Mouse (Mus musculus) G1E (cell line): ENCODE measurements around the gene Hist2h3b. TPM values are rescaled to one million over a fixed set of nuclear protein-coding genes. Genes with fewer than 3 reads are reported as not detected.
"Not testable (repeated sequence)": the region's sequence is repeated elsewhere in the genome, so short reads cannot be mapped to it uniquely, and the experiment has no call there.

Experiments
- ATAC-seq: 2 replicates; pipeline ENCODE4 v1.8.0; 2016; ENCODE audit warnings: mild to moderate bottlenecking; ENCODE audit not compliant: insufficient number of reproducible peaks, poor library complexity, low FRiP score, severe bottlenecking; ENCODE audit errors: extremely low read depth
- DNase-seq: peaks from one replicate; pipeline ENCODE4 v3.0.0; 2012; ENCODE audit warnings: low spot score
- H3K27me3 ChIP-seq: 2 replicates; pipeline ENCODE4 v1.6.1; 2012; ENCODE audit warnings: mild to moderate bottlenecking, low read length, inconsistent platforms; ENCODE audit not compliant: insufficient read depth
- H3K36me3 ChIP-seq: replicated peaks from 2 replicates; pipeline ENCODE3; 2012; ENCODE audit warnings: mild to moderate bottlenecking, inconsistent platforms
- H3K4me1 ChIP-seq: 2 replicates; pipeline ENCODE4 v1.6.1; 2012; ENCODE audit warnings: low read depth, low read length, inconsistent platforms, mixed read lengths; ENCODE audit not compliant: insufficient read depth
- H3K4me3 ChIP-seq: 2 replicates; pipeline ENCODE4 v1.5.1; 2012; ENCODE audit warnings: low read depth, mild to moderate bottlenecking, inconsistent platforms, low read length, moderate library complexity, mixed read lengths
- H3K9me3 ChIP-seq: replicated peaks from 2 replicates; pipeline ENCODE4 v1.6.1; 2012; ENCODE audit warnings: inconsistent platforms
- CTCF ChIP-seq: IDR thresholded peaks from 2 replicates; pipeline ENCODE4 v1.5.1; 2012; ENCODE audit warnings: low read depth, low read length, inconsistent platforms, mixed read lengths
- GATA1 ChIP-seq: IDR thresholded peaks from 2 replicates; pipeline ENCODE4 v1.6.1; 2012; ENCODE audit warnings: borderline replicate concordance, low read length, inconsistent platforms, mixed read lengths
- GATA2 ChIP-seq: IDR thresholded peaks from 2 replicates; pipeline ENCODE4 v1.6.1; 2012; ENCODE audit warnings: low read depth, low read length, inconsistent platforms, borderline replicate concordance
- POLR2AphosphoS5 ChIP-seq: IDR thresholded peaks from 2 replicates; pipeline ENCODE4 v1.6.1; 2012; ENCODE audit warnings: low read depth, low read length, inconsistent platforms; ENCODE audit not compliant: insufficient replicate concordance
- TAL1 ChIP-seq: conservative IDR thresholded peaks from 2 replicates; pipeline ENCODE4 v1.6.1; 2012; ENCODE audit warnings: low read depth, low read length, inconsistent platforms, mixed read lengths
- polyA plus RNA-seq: library from polyadenylated mRNA; stranded (reverse); fragments of >175 nt; gene quantifications from 2 replicates; pipeline ENCODE4 v1.2.3, GENCODE M21; 2012
- total RNA-seq, 2 experiments: library from RNA; stranded (forward) in 1 of 2; stranded (reverse) in 1 of 2; fragments of 200-1000 nt in 1 of 2; fragments of >200 nt in 1 of 2; fragmentation: Nextera tagmentation in 1 of 2; gene quantifications; 2 replicates each; pipeline ENCODE4 v1.2.3; 2014 to 2017

The Hist2h3b gene
- total RNA-seq (2014; fragmentation: Nextera tagmentation) (2,573 and 2,582 TPM in 2 replicates), total RNA-seq (2017) (465 and 1,341 TPM in 2 replicates), polyA plus RNA-seq (16.2 and 95.7 TPM in 2 replicates)

- TF ChIP-seq GATA1 (no peak), GATA2 (no peak), POLR2AphosphoS5 (no peak; the same call in 1 of the 2 replicates), CTCF (no peak), TAL1 (no peak)
- Histone ChIP-seq H3K36me3 (no peaks in the 10 kb centered on the region), H3K9me3 (no peaks in the 10 kb centered on the region), H3K4me1 (peaks cover 33% of the 10 kb centered on the region), H3K27me3 (no peaks in the 10 kb centered on the region), H3K4me3 (peak within 1 kb of the TSS; percentile 72)
- ATAC-seq (peak; percentile 41), DNase-seq (peak; percentile 58)
Observed at GRCm38 (mm10) chr3:96268051-96268775, at the start of gene Hist2h3b. TSS of gene Hist2h3b (plus strand) at chr3:96268654.

- H3K27me3 ChIP-seq: peaks cover 6% of the 10 kb centered on the region
- ATAC-seq: no peak
- peak overlapping the region; percentile 76 for H3K4me3 ChIP-seq
- peaks cover 3% of the 10 kb centered on the region for H3K36me3 ChIP-seq
- peak; percentile 34 for DNase-seq
- H3K4me1 ChIP-seq: peaks cover 13% of the 10 kb centered on the region
- no peak for TF ChIP-seq GATA1
- no peak for TF ChIP-seq GATA2
- no peak for TF ChIP-seq CTCF
- no peak for TF ChIP-seq TAL1
- TF ChIP-seq POLR2AphosphoS5: no peak
- peaks cover 16% of the 10 kb centered on the region for H3K9me3 ChIP-seq
Observed at GRCm38 (mm10) chr3:96219191-96219641, 49.2 kb upstream of the Hist2h3b start.

DNA sequence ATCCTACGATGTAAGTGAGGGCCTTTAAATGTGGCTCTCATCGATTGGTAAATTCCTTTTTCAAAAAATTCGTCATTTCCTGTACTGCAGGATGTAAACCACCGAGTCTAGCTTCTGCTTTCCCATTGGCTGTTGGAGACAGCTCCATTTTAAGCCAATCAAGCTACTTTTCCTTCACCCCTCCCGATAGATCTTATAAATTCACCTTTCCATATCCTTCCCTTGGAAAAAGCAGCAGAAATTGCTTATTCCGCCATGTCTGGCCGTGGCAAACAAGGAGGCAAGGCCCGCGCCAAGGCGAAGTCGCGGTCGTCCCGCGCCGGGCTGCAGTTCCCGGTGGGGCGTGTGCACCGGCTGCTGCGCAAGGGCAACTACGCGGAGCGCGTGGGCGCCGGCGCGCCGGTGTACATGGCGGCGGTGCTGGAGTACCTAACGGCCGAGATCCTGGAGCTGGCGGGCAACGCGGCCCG, 48.8 kb upstream of the Hist2h3b start, which contains the start of the genes Bola1 and Hist2h2ab:
Gene Bola1, minus strand, starts transcription at position 49 of the 470 bp plus-strand sequence.
Gene Hist2h2ab, plus strand, starts transcription at position 205 of the 470 bp plus-strand sequence.
- H3K27me3 ChIP-seq: peaks cover 5% of the 10 kb centered on the region; the same call in 1 of the 2 replicates
- ATAC-seq (peak; percentile 83), DNase-seq (peak; percentile 83)
- peaks cover 3% of the 10 kb centered on the region for H3K36me3 ChIP-seq
- no peak for TF ChIP-seq GATA2
- TF ChIP-seq GATA1: no peak
- peak; percentile 90 for TF ChIP-seq POLR2AphosphoS5
- no peak for TF ChIP-seq CTCF
- H3K4me3 ChIP-seq: peak within 1 kb of the TSS; percentile 76
- H3K4me1 ChIP-seq: peaks cover 13% of the 10 kb centered on the region
- peaks cover 16% of the 10 kb centered on the region for H3K9me3 ChIP-seq

DNA sequence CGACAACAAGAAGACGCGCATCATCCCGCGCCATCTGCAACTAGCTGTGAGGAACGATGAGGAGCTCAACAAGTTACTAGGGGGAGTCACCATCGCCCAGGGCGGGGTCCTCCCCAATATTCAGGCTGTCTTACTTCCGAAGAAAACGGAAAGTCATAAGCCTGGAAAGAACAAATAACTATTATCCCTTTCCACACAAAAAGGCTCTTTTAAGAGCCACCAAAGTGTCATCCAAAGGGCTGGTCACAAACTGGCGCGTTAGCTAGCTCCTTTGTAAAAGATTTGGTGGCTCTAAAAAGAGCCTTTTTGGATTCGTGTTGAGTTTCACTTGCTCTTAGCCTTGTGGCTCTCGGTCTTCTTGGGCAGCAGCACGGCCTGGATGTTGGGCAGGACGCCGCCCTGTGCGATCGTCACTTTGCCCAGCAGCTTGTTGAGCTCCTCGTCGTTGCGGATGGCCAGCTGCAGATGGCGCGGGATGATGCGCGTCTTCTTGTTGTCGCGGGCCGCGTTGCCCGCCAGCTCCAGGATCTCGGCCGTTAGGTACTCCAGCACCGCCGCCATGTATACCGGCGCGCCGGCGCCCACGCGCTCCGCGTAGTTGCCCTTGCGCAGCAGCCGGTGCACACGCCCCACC, 48.2 kb upstream of the Hist2h3b start:
- not testable (repeated sequence) for H3K36me3 ChIP-seq, H3K27me3 ChIP-seq, ATAC-seq
- DNase-seq: peak; percentile 36
- Histone ChIP-seq H3K4me1 (peaks cover 17% of the 10 kb centered on the region), H3K9me3 (peaks cover 16% of the 10 kb centered on the region), H3K4me3 (peak overlapping the region; percentile 76)

- Histone ChIP-seq H3K36me3 (peaks cover 3% of the 10 kb centered on the region), H3K9me3 (peaks cover 16% of the 10 kb centered on the region), H3K4me3 (peak within 1 kb of the TSS; percentile 76), H3K27me3 (no peaks in the 10 kb centered on the region), H3K4me1 (peaks cover 24% of the 10 kb centered on the region)
- DNase-seq (peak; percentile 89), ATAC-seq (peak; percentile 71)
- TF ChIP-seq POLR2AphosphoS5 (peak; percentile 85; the same call in 1 of the 2 replicates), GATA2 (no peak)
Observed at GRCm38 (mm10) chr3:96220765-96221639, 47.5 kb upstream of the Hist2h3b start, which contains the start of the genes Hist2h2ac and Hist2h2be. TSS of gene Hist2h2ac (minus strand) at chr3:96220880. TSS of gene Hist2h2be (plus strand) at chr3:96221119.

DNA sequence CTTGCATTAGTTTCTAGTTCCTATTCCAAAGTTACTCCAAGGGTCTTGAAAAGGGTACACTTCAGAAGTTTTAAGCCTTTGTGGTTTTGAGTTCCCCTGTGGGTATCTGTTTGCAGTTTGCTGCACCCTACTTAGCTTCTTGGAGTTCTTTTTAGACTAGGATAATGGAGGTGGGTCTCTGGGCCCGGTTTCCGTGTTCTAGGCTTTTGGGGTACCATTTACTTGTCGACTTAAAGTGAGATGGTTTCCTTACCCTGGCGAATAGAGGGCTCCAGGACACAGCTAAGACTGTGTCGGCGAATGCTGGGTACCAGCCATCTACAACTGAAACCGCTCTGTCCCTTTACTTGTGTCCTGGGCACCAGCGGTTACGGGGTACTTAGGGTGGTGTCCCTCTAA, 46.8 kb upstream of the Hist2h3b start:
- H3K36me3 ChIP-seq: peaks cover 3% of the 10 kb centered on the region
- no peak overlapping the region; the same call in 1 of the 2 replicates for H3K4me3 ChIP-seq
- H3K4me1 ChIP-seq: peaks cover 26% of the 10 kb centered on the region
- ATAC-seq (no peak), DNase-seq (no peak)
- H3K27me3 ChIP-seq: no peaks in the 10 kb centered on the region
- peaks cover 16% of the 10 kb centered on the region for H3K9me3 ChIP-seq
- TF ChIP-seq POLR2AphosphoS5: no peak
- TF ChIP-seq TAL1: no peak
- TF ChIP-seq GATA1: no peak
- TF ChIP-seq GATA2: no peak
- TF ChIP-seq CTCF: no peak
